Mouse (Mus musculus): ENCODE data around the gene C4b. TPM values are rescaled to one million over a fixed set of nuclear protein-coding genes. Genes with fewer than 3 reads are reported as not detected.
"Not testable (repeated sequence)": the region's sequence is repeated elsewhere in the genome, so short reads cannot be mapped to it uniquely, and the experiment has no call there.

C4b gene
- polyA plus RNA-seq, 1 experiment from 2014 or later = 0.23 TPM

GRCm38 (mm10) chr17:34715451-34715850 is 28.2 kb downstream of the C4b start:
- H3K4me2 ChIP-seq; H3K4me1 ChIP-seq (replicated peaks; ENCODE audit: control insufficient read depth, insufficient read depth, low read length); H3K36me3 ChIP-seq (ENCODE audit: control insufficient read depth, insufficient read depth, low read length); DNase-seq (ENCODE audit: low spot score); H3K4me3 ChIP-seq (ENCODE audit: low read depth, low read length); H3K9me3 ChIP-seq (ENCODE audit: control insufficient read depth, low read length); H3K9ac ChIP-seq (ENCODE audit: low read depth, low read length); H3K27me3 ChIP-seq (replicated peaks; ENCODE audit: control insufficient read depth, insufficient read depth, low read length); H3K27ac ChIP-seq (ENCODE audit: low read depth, low read length); ATAC-seq (replicated peaks; ENCODE audit: low FRiP score): not testable (repeated sequence)
- WGBS = 81% methylated on average over 6 of the region's 7 CpGs

DNA sequence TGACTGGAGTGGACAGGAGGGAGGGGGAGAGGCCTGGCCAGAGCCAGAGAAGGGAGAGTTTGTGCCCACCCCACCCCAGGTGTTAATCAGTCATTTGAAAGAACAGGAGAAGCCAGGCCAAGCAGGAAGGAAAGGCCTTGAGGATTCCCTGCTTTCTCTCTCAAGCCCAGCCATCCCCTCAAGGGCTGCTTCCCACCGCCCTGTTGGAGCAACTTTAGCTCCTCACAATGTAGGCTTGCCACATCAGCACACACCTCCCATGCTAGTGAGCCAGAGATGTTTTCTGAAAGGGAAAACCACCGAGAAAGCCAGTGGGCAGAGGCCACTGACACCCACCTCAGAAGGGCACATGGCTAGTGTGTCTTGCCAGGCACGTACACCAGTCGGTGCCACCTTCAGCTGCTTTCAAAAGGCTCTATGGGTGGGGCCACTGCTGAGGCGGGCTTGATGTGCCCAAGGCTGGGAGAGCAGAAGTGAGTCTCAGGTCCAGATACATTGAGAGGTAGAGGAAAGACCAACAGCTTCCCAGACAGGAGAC is 28.7 kb downstream of the C4b start:
- not testable (repeated sequence) for H3K9ac ChIP-seq (ENCODE audit: low read depth, low read length); H3K4me1 ChIP-seq (replicated peaks; ENCODE audit: control insufficient read depth, insufficient read depth, low read length); ATAC-seq (replicated peaks; ENCODE audit: low FRiP score); H3K27me3 ChIP-seq (replicated peaks; ENCODE audit: control insufficient read depth, insufficient read depth, low read length); DNase-seq (ENCODE audit: low spot score); H3K36me3 ChIP-seq (ENCODE audit: control insufficient read depth, insufficient read depth, low read length); H3K27ac ChIP-seq (ENCODE audit: low read depth, low read length); H3K9me3 ChIP-seq (ENCODE audit: control insufficient read depth, low read length); H3K4me2 ChIP-seq; H3K4me3 ChIP-seq (ENCODE audit: low read depth, low read length)
- WGBS = 85% methylated on average over 5 of the region's 5 CpGs

GRCm38 (mm10) chr17:34714181-34714907 is 29.3 kb downstream of the C4b start:
- WGBS = 64% methylated on average over 9 of the region's 9 CpGs
- not testable (repeated sequence) for H3K4me3 ChIP-seq (ENCODE audit: low read depth, low read length); DNase-seq (ENCODE audit: low spot score); H3K36me3 ChIP-seq (ENCODE audit: control insufficient read depth, insufficient read depth, low read length); H3K27ac ChIP-seq (ENCODE audit: low read depth, low read length); H3K9ac ChIP-seq (ENCODE audit: low read depth, low read length); ATAC-seq (replicated peaks; ENCODE audit: low FRiP score); H3K9me3 ChIP-seq (ENCODE audit: control insufficient read depth, low read length); H3K4me2 ChIP-seq; H3K27me3 ChIP-seq (replicated peaks; ENCODE audit: control insufficient read depth, insufficient read depth, low read length); H3K4me1 ChIP-seq (replicated peaks; ENCODE audit: control insufficient read depth, insufficient read depth, low read length)

DNA sequence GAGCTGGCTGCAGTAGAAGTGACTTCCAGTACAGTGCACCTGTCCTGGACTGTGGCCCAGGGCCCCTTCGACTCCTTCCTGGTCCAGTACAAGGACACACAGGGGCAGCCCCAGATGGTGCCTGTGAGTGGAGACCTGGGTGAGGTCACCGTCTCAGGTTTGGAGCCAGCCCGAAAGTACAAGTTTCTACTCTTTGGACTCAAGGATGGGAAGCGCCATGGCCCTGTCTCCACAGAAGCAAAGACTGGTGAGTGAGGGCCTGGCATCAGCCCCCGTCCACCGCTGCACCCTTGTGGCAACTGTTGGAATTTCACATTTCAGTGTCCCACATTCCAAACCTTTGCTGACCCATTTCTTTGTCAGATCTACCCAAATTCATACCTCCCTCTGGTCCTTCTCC is 30.7 kb downstream of the C4b start:
- DNase-seq (ENCODE audit: low spot score) = no peak
- no peak overlapping the region for H3K27ac ChIP-seq (ENCODE audit: low read depth, low read length)
- H3K27me3 ChIP-seq (replicated peaks; ENCODE audit: control insufficient read depth, insufficient read depth, low read length) = no peaks in the 10 kb centered on the region
- ATAC-seq (replicated peaks; ENCODE audit: low FRiP score) = no peak
- H3K4me2 ChIP-seq = no peak overlapping the region
- WGBS = 46% methylated on average over 6 of the region's 6 CpGs
- no peak overlapping the region for H3K9ac ChIP-seq (ENCODE audit: low read depth, low read length)
- no peaks in the 10 kb centered on the region for H3K4me1 ChIP-seq (replicated peaks; ENCODE audit: control insufficient read depth, insufficient read depth, low read length)
- H3K4me3 ChIP-seq (ENCODE audit: low read depth, low read length) = no peak overlapping the region
- no peaks in the 10 kb centered on the region for H3K36me3 ChIP-seq (ENCODE audit: control insufficient read depth, insufficient read depth, low read length)
- no peaks in the 10 kb centered on the region for H3K9me3 ChIP-seq (ENCODE audit: control insufficient read depth, low read length)

GRCm38 (mm10) chr17:34706476-34706875 is 37.2 kb downstream of the C4b start:
- H3K4me2 ChIP-seq; H3K4me1 ChIP-seq (replicated peaks; ENCODE audit: control insufficient read depth, insufficient read depth, low read length); DNase-seq (ENCODE audit: low spot score); H3K9ac ChIP-seq (ENCODE audit: low read depth, low read length); H3K4me3 ChIP-seq (ENCODE audit: low read depth, low read length); H3K27me3 ChIP-seq (replicated peaks; ENCODE audit: control insufficient read depth, insufficient read depth, low read length); H3K9me3 ChIP-seq (ENCODE audit: control insufficient read depth, low read length); ATAC-seq (replicated peaks; ENCODE audit: low FRiP score); H3K36me3 ChIP-seq (ENCODE audit: control insufficient read depth, insufficient read depth, low read length); H3K27ac ChIP-seq (ENCODE audit: low read depth, low read length): not testable (repeated sequence)
- 79% methylated on average over 2 of the region's 2 CpGs for WGBS

DNA sequence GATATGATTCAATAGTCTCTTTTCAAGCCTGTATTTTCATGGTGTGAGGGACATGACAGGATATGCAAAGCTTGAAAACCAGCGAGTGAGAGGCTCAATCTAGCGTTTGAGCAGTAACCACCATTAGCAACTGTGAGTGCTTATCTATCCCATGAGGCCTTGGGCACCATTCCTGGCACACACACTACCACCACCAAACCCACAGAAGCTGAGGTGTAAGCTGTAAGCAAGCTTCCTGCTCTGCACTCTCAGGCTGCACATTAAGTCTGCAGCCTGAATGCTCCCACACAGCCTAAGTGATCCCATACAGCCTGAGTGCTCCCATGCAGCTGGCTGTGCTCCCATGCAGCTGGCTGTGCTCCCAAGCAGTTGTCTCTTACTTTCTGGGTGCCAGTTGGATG is 43.0 kb downstream of the C4b start:
- Histone ChIP-seq H3K27me3 (replicated peaks; ENCODE audit: control insufficient read depth, insufficient read depth, low read length) (no peaks in the 10 kb centered on the region), H3K27ac (ENCODE audit: low read depth, low read length) (no peak overlapping the region), H3K4me3 (ENCODE audit: low read depth, low read length) (no peak overlapping the region), H3K4me1 (replicated peaks; ENCODE audit: control insufficient read depth, insufficient read depth, low read length) (no peaks in the 10 kb centered on the region), H3K9ac (ENCODE audit: low read depth, low read length) (no peak overlapping the region), H3K4me2 (no peak overlapping the region), H3K36me3 (ENCODE audit: control insufficient read depth, insufficient read depth, low read length) (no peaks in the 10 kb centered on the region), H3K9me3 (ENCODE audit: control insufficient read depth, low read length) (no peaks in the 10 kb centered on the region)
- no peak for ATAC-seq (replicated peaks; ENCODE audit: low FRiP score)
- DNase-seq (ENCODE audit: low spot score) = no peak
- WGBS = 52% methylated on average over 2 of the region's 2 CpGs

DNA sequence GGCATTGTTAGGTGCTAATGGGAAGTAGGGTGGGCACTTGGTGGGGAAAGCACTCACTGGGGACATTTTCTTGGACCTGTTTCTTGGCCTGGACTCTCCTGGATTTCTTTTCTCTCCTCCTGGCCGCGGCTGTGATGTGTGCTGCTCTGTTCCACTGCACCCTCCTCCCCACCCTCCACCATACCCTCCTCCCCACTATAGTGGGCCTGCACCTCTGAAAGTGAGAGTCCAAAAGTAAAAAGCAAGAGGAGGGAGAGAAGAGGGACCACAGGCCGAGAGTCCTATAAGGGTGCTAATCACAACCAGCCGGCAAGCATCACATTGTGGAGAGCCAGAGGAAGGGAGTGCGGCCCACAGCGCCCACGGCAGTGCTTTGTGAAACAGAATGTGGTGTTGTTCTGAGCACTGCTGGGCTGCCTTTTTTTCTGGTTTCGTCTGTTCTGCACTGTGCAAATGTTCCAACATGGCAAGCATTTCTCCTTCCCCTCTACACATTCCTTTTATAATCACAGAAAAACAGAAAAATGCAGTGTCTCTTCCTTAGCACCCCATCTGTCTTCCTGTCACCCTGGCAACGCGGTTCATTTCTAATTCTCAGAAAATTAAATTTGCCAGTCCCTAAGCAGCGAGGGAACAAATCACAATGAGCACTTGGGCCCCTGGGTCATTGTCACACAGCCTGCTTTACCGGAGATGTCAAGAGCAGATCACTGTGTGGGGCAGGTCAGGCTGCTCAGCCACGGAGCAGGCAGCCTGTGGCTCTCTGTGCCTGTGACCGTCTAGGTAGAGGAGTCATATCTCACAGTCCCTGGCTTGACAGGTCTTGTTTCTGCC is 43.9 kb downstream of the C4b start:
- Histone ChIP-seq H3K4me3 (ENCODE audit: low read depth, low read length) (no peak overlapping the region), H3K4me1 (replicated peaks; ENCODE audit: control insufficient read depth, insufficient read depth, low read length) (no peaks in the 10 kb centered on the region), H3K9ac (ENCODE audit: low read depth, low read length) (no peak overlapping the region), H3K27ac (ENCODE audit: low read depth, low read length) (no peak overlapping the region), H3K9me3 (ENCODE audit: control insufficient read depth, low read length) (no peaks in the 10 kb centered on the region), H3K4me2 (no peak overlapping the region), H3K36me3 (ENCODE audit: control insufficient read depth, insufficient read depth, low read length) (no peaks in the 10 kb centered on the region), H3K27me3 (replicated peaks; ENCODE audit: control insufficient read depth, insufficient read depth, low read length) (no peaks in the 10 kb centered on the region)
- ATAC-seq (replicated peaks; ENCODE audit: low FRiP score) = no peak
- DNase-seq (ENCODE audit: low spot score) = no peak
- 61% methylated on average over 14 of the region's 14 CpGs for WGBS

- Histone ChIP-seq H3K9ac (ENCODE audit: low read depth, low read length) (no peak overlapping the region), H3K4me2 (no peak overlapping the region), H3K4me3 (ENCODE audit: low read depth, low read length) (no peak overlapping the region), H3K27ac (ENCODE audit: low read depth, low read length) (no peak overlapping the region), H3K27me3 (replicated peaks; ENCODE audit: control insufficient read depth, insufficient read depth, low read length) (no peaks in the 10 kb centered on the region), H3K4me1 (replicated peaks; ENCODE audit: control insufficient read depth, insufficient read depth, low read length) (no peaks in the 10 kb centered on the region), H3K9me3 (ENCODE audit: control insufficient read depth, low read length) (no peaks in the 10 kb centered on the region), H3K36me3 (ENCODE audit: control insufficient read depth, insufficient read depth, low read length) (no peaks in the 10 kb centered on the region)
- 75% methylated on average over 7 of the region's 7 CpGs for WGBS
- ATAC-seq (replicated peaks; ENCODE audit: low FRiP score) (no peak), DNase-seq (ENCODE audit: low spot score) (no peak)
Measured at GRCm38 (mm10) chr17:34692906-34693305, 50.8 kb downstream of the C4b start.
